Mouse (Mus musculus) midbrain, postnatal 0 days (tissue): ENCODE results near the gene Prune2. TPM values are rescaled to one million over a fixed set of nuclear protein-coding genes. Genes with fewer than 3 reads are reported as not detected.

Source experiments
- ATAC-seq: fragments of 200-750 bp; cut with Nextera tagmentation; 2 replicates; pipeline ENCODE4 v1.8.0; 2017; ENCODE audit warnings: moderate number of reproducible peaks, mild to moderate bottlenecking, moderate TSS enrichment, moderate library complexity; ENCODE audit not compliant: low FRiP score
- DNase-seq: peaks from one replicate; pipeline ENCODE4 v3.0.0-alpha.2; 2015; ENCODE audit warnings: low spot score
- H3K27ac ChIP-seq: fragments of 300-500 bp; sonication (generic); 2 replicates; pipeline ENCODE4 v1.5.1; 2014; ENCODE audit warnings: low read depth, mild to moderate bottlenecking, low read length, mixed read lengths
- H3K27me3 ChIP-seq: fragments of 300-500 bp; sonication (generic); 2 replicates; pipeline ENCODE4 v1.6.1; 2014; ENCODE audit warnings: low read length, control low read depth, mixed read lengths; ENCODE audit not compliant: insufficient read depth
- H3K36me3 ChIP-seq: fragments of 300-500 bp; sonication (generic); 2 replicates; pipeline ENCODE4 v1.6.1; 2014; ENCODE audit warnings: low read length, control low read depth, mixed read lengths; ENCODE audit not compliant: insufficient read depth
- H3K4me1 ChIP-seq: fragments of 300-500 bp; sonication (generic); 2 replicates; pipeline ENCODE4 v1.6.1; 2014; ENCODE audit warnings: mild to moderate bottlenecking, control low read depth, antibody characterized with exemption, low read length, mixed read lengths; ENCODE audit not compliant: insufficient read depth
- H3K4me2 ChIP-seq: fragments of 300-500 bp; sonication (generic); 2 replicates; pipeline ENCODE4 v1.6.1; 2014; ENCODE audit warnings: low read depth, mild to moderate bottlenecking, low read length, mixed read lengths; ENCODE audit not compliant: poor library complexity, severe bottlenecking
- H3K4me3 ChIP-seq: fragments of 300-500 bp; sonication (generic); 2 replicates; pipeline ENCODE4 v1.5.1; 2014; ENCODE audit warnings: low read depth, mild to moderate bottlenecking, low read length, moderate library complexity
- H3K9ac ChIP-seq: fragments of 300-500 bp; sonication (generic); replicated peaks from 2 replicates; pipeline ENCODE4 v1.6.1; 2014; ENCODE audit warnings: mild to moderate bottlenecking, low read length, moderate library complexity, mixed read lengths; ENCODE audit not compliant: poor library complexity, severe bottlenecking
- H3K9me3 ChIP-seq: fragments of 300-500 bp; sonication (generic); 2 replicates; pipeline ENCODE4 v1.6.1; 2016; ENCODE audit warnings: low read length, control low read depth
- CTCF ChIP-seq: IDR thresholded peaks from 2 replicates; pipeline ENCODE4 v1.5.1; 2016; ENCODE audit warnings: antibody characterized with exemption, mild to moderate bottlenecking
- WGBS: fragments of 180-500 bp; shearing (Covaris S2); extraction: QIAGEN DNeasy Blood & Tissue Kit; methylation state at CpG from one replicate; pipeline ENCODE4 v1.1.7; 2014; 5-methylcytosine and 5-hydroxymethylcytosine counted together
- polyA plus RNA-seq: library from polyadenylated mRNA; unstranded; fragments of >200 nt; fragmentation: Nextera tagmentation; extraction: Ambion mirVana; gene quantifications from 2 replicates; pipeline ENCODE4 v1.2.1, GENCODE M21; 2015
- total RNA-seq: library from RNA; depleted of rRNA; stranded (reverse); fragments of >200 nt; gene quantifications from 2 replicates; pipeline ENCODE4 v1.2.3, GENCODE M21; 2014

Gene Prune2
- total and polyA plus RNA-seq, 2 experiments from 2014 or later, result 12.0 to 12.1 TPM

GRCm38 (mm10) chr19:17144205-17144604 lies 188.3 kb downstream of the Prune2 start:
- no peak for TF ChIP-seq CTCF
- no peak overlapping the region for H3K4me2 ChIP-seq

GRCm38 (mm10) chr19:17150064-17150463 lies 194.1 kb downstream of the Prune2 start:
- no peaks in the 10 kb centered on the region for H3K9me3 ChIP-seq
- no peaks in the 10 kb centered on the region for H3K4me1 ChIP-seq
- H3K36me3 ChIP-seq, result no peaks in the 10 kb centered on the region
- no peak overlapping the region for H3K4me2 ChIP-seq
- H3K4me3 ChIP-seq, result no peak overlapping the region
- H3K27ac ChIP-seq, result no peak overlapping the region
- TF ChIP-seq CTCF, result no peak
- DNase-seq, result no peak
- ATAC-seq, result no peak
- no peak overlapping the region for H3K9ac ChIP-seq
- H3K27me3 ChIP-seq, result no peaks in the 10 kb centered on the region
- 82% methylated on average over 7 of the region's 7 CpGs for WGBS

More at GRCm38 (mm10) chr19:17144205-17144604, 188.3 kb downstream of the Prune2 start:
- Histone ChIP-seq H3K9ac (no peak overlapping the region), H3K9me3 (no peaks in the 10 kb centered on the region), H3K27me3 (no peaks in the 10 kb centered on the region), H3K4me1 (no peaks in the 10 kb centered on the region), H3K4me3 (no peak overlapping the region), H3K27ac (no peak overlapping the region), H3K36me3 (no peaks in the 10 kb centered on the region)
- ATAC-seq, result no peak
- WGBS, result 83% methylated on average over 6 of the region's 6 CpGs
- DNase-seq, result no peak

GRCm38 (mm10) chr19:17151781-17152180 lies 195.9 kb downstream of the Prune2 start:
- Histone ChIP-seq H3K4me2 (no peak overlapping the region), H3K9me3 (no peaks in the 10 kb centered on the region), H3K4me1 (no peaks in the 10 kb centered on the region), H3K27me3 (no peaks in the 10 kb centered on the region), H3K27ac (no peak overlapping the region), H3K9ac (no peak overlapping the region), H3K36me3 (no peaks in the 10 kb centered on the region), H3K4me3 (no peak overlapping the region)
- TF ChIP-seq CTCF, result no peak
- ATAC-seq, result no peak
- 85% methylated on average over 6 of the region's 6 CpGs for WGBS
- no peak for DNase-seq

GRCm38 (mm10) chr19:17152461-17152860 lies 196.5 kb downstream of the Prune2 start:
- 88% methylated on average over 7 of the region's 7 CpGs for WGBS
- Histone ChIP-seq H3K4me2 (no peak overlapping the region), H3K4me3 (no peak overlapping the region), H3K9ac (no peak overlapping the region), H3K9me3 (no peaks in the 10 kb centered on the region), H3K4me1 (no peaks in the 10 kb centered on the region), H3K36me3 (no peaks in the 10 kb centered on the region), H3K27ac (no peak overlapping the region), H3K27me3 (no peaks in the 10 kb centered on the region)
- no peak for TF ChIP-seq CTCF
- ATAC-seq, result no peak
- no peak for DNase-seq

GRCm38 (mm10) chr19:17153911-17154639 lies 198.2 kb downstream of the Prune2 start:
- no peak overlapping the region for H3K4me2 ChIP-seq

GRCm38 (mm10) chr19:17155216-17155615 lies 199.3 kb downstream of the Prune2 start:
- no peak for TF ChIP-seq CTCF
- no peak overlapping the region for H3K4me3 ChIP-seq
- H3K27ac ChIP-seq, result no peak overlapping the region

More at GRCm38 (mm10) chr19:17153911-17154639, 198.2 kb downstream of the Prune2 start:
- Histone ChIP-seq H3K9ac (no peak overlapping the region), H3K4me1 (no peaks in the 10 kb centered on the region), H3K4me3 (no peak overlapping the region), H3K27me3 (no peaks in the 10 kb centered on the region), H3K36me3 (no peaks in the 10 kb centered on the region), H3K27ac (no peak overlapping the region), H3K9me3 (no peaks in the 10 kb centered on the region)
- DNase-seq (no peak), ATAC-seq (no peak)
- WGBS, result 74% methylated on average over 11 of the region's 11 CpGs
- no peak for TF ChIP-seq CTCF

More at GRCm38 (mm10) chr19:17155216-17155615, 199.3 kb downstream of the Prune2 start:
- Histone ChIP-seq H3K9me3 (no peaks in the 10 kb centered on the region), H3K9ac (no peak overlapping the region), H3K4me1 (no peaks in the 10 kb centered on the region), H3K4me2 (no peak overlapping the region), H3K36me3 (no peaks in the 10 kb centered on the region), H3K27me3 (no peaks in the 10 kb centered on the region)
- DNase-seq (no peak), ATAC-seq (no peak)
- 85% methylated on average over 2 of the region's 2 CpGs for WGBS
